Mouse (Mus musculus): Measurements from ENCODE around the gene Fadd. TPM values are rescaled to one million over a fixed set of nuclear protein-coding genes. Genes with fewer than 3 reads are reported as not detected.

Gene Fadd
- polyA plus RNA-seq, 1 experiment: 5.7 TPM

DNA sequence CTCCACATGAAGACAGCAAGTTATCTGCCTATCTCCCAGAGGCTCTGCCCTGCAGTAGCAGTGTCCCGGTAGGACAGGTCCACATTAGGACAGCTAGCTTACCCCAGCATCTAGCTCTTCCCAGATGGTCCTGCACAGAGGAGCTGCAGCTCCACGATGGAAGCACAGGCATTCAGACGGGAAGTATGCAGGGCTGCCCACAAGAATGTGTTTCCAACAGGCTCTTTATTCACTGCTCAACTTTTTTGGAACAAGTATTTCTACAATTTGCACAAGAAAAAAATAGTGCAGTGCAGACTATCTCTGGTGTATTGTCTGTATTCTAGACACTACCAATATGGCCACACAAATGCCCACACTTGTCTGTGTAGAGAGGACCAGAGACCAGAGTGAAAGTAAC, 47.5 kb downstream of the Fadd start:
- Histone ChIP-seq H3K36me3 (ENCODE audit: control insufficient read depth, insufficient read depth) (no peaks in the 10 kb centered on the region), H3K79me2 (ENCODE audit: control insufficient read depth, insufficient read depth) (peaks cover 60% of the 10 kb centered on the region), H3K4me2 (ENCODE audit: low read depth) (no peak overlapping the region), H3ac (ENCODE audit: control insufficient read depth, insufficient read length) (no peak overlapping the region), H3K4me3 (no peak overlapping the region), H3K27me3 (ENCODE audit: control insufficient read depth, insufficient read depth, insufficient read length) (no peaks in the 10 kb centered on the region)
- no peak for TF ChIP-seq MAX (IDR thresholded peaks at IDR 0.05; ENCODE audit: low read depth)
- TF ChIP-seq CEBPB (IDR thresholded peaks at IDR 0.05; ENCODE audit: insufficient read depth, poor library complexity, severe bottlenecking): no peak
- no peak for TF ChIP-seq MYOD1 (IDR thresholded peaks at IDR 0.05; ENCODE audit: control insufficient read depth in 1 of 3, insufficient read length in 2 of 3, low read depth in 2 of 3)
- TF ChIP-seq POLR2A (IDR thresholded peaks at IDR 0.05; ENCODE audit: insufficient read length, low read depth): no peak
- TF ChIP-seq TCF12 (IDR thresholded peaks at IDR 0.05; ENCODE audit: insufficient read depth, poor library complexity, severe bottlenecking): no peak
- no peak for TF ChIP-seq MYOG (IDR thresholded peaks at IDR 0.05; ENCODE audit: control insufficient read depth in 1 of 3, insufficient read depth in 1 of 3, insufficient read length in 2 of 3, low read depth in 2 of 3)
- no peak for TF ChIP-seq E2F4 (IDR thresholded peaks at IDR 0.05; ENCODE audit: insufficient read depth)
- no peak for TF ChIP-seq USF1 (IDR thresholded peaks at IDR 0.05; ENCODE audit: low read depth)
- no peak for TF ChIP-seq POLR2AphosphoS2 (IDR thresholded peaks at IDR 0.05; ENCODE audit: insufficient read length, low read depth)
- TF ChIP-seq SRF (IDR thresholded peaks at IDR 0.05; ENCODE audit: control insufficient read depth, insufficient read length, low read depth): no peak
- no peak for TF ChIP-seq REST (IDR thresholded peaks at IDR 0.05; ENCODE audit: insufficient read depth, insufficient read length)
- no peak for TF ChIP-seq TCF3 (IDR thresholded peaks at IDR 0.05; ENCODE audit: insufficient read length, low read depth)

DNA sequence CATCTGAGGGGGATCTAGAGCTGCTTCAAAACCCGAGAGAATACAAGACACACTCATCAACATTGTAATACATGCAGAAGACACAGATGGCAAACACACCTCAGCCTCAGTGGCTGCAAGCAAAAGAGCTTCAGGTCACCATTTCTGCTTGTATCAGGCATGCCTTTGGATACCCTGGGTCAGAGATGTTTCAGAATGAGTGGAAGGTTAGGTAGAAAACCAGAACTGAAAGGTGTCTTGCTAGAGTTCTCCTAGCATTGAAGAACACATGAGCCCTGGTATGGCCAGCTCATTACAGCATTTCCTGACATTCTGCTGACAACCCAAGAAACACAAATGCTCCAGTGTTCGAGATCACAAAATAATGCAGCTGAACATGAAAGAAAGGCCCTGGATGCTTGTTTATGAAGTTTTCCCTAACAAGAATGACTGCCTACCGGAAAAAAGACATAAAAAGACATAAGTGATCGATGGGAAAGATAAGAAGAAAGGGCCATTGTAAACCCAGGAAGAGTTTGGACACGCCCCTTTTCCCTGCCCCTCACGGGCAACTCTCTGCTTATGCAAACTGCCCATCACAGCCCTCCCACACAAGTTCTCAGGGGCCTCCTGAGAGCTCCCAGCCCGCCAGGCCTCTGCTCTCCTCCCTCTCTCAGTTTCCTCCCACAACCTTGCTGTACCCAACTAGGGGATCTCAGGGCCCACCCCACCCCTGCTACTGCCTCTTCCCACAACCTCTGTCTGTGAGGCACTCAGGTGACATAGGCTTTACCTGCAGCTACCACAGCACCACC, 50.5 kb downstream of the Fadd start:
- no peak overlapping the region for H3K4me3 ChIP-seq
- H3K36me3 ChIP-seq (ENCODE audit: control insufficient read depth, insufficient read depth): no peaks in the 10 kb centered on the region
- no peaks in the 10 kb centered on the region for H3K27me3 ChIP-seq (ENCODE audit: control insufficient read depth, insufficient read depth, insufficient read length)
- H3K79me2 ChIP-seq (ENCODE audit: control insufficient read depth, insufficient read depth): peaks cover 49% of the 10 kb centered on the region
- no peak overlapping the region for H3K4me2 ChIP-seq (ENCODE audit: low read depth)
- no peak overlapping the region for H3ac ChIP-seq (ENCODE audit: control insufficient read depth, insufficient read length)
- TF ChIP-seq POLR2AphosphoS2 (IDR thresholded peaks at IDR 0.05; ENCODE audit: insufficient read length, low read depth): no peak
- no peak for TF ChIP-seq E2F4 (IDR thresholded peaks at IDR 0.05; ENCODE audit: insufficient read depth)
- TF ChIP-seq CEBPB (IDR thresholded peaks at IDR 0.05; ENCODE audit: insufficient read depth, poor library complexity, severe bottlenecking): no peak
- TF ChIP-seq REST (IDR thresholded peaks at IDR 0.05; ENCODE audit: insufficient read depth, insufficient read length): no peak
- no peak for TF ChIP-seq MYOG (IDR thresholded peaks at IDR 0.05; ENCODE audit: control insufficient read depth in 1 of 3, insufficient read depth in 1 of 3, insufficient read length in 2 of 3, low read depth in 2 of 3)
- TF ChIP-seq TCF12 (IDR thresholded peaks at IDR 0.05; ENCODE audit: insufficient read depth, poor library complexity, severe bottlenecking): no peak
- no peak for TF ChIP-seq SRF (IDR thresholded peaks at IDR 0.05; ENCODE audit: control insufficient read depth, insufficient read length, low read depth)
- TF ChIP-seq USF1 (IDR thresholded peaks at IDR 0.05; ENCODE audit: low read depth): no peak
- no peak for TF ChIP-seq MYOD1 (IDR thresholded peaks at IDR 0.05; ENCODE audit: control insufficient read depth in 1 of 3, insufficient read length in 2 of 3, low read depth in 2 of 3)

DNA sequence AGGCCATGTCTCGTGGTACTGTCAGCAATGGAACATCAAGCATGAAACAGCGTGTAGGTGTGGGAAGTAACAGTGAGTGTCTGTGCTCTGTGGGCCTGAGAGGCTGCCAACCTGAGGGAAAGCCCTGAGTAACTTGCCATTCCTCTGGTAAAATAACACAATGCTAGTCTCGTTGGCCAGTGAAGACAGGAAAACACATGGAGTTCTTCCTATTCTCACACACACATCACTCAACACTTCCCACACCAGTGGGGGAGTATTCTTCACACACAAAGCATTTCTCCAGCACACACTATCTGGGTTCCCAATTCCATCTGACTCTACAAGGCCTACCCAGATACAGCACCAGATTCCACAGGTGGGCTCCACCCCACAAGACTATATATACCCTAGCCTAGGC, 52.4 kb downstream of the Fadd start:
- no peak for TF ChIP-seq POLR2AphosphoS2 (IDR thresholded peaks at IDR 0.05; ENCODE audit: insufficient read length, low read depth)
- no peak for TF ChIP-seq SRF (IDR thresholded peaks at IDR 0.05; ENCODE audit: control insufficient read depth, insufficient read length, low read depth)
- no peak for TF ChIP-seq POLR2A (IDR thresholded peaks at IDR 0.05; ENCODE audit: insufficient read length, low read depth)

DNA sequence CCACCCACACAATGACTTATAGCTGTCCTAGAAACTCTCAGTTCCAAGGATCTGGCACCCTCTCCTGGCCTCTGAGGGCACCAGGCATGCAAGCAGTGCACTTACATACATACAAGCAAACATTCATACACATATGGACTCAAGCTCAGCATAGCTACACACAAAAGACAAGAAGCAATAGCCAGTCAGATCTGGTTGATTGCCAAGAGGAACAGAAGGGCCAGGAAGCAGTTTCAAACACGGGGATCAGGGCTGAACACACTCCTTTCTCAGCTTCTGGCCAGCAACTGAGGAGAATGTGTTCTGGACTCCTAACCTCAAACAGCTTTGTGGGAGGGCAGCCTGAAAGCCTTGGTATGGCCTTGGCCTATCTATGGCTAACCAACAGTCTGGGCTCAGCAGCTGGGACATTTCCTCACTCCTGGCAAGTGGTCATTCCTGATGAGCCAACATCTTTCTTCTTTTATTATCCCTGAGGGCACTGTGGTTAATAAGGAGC, 54.5 kb downstream of the Fadd start:
- no peaks in the 10 kb centered on the region for H3K27me3 ChIP-seq (ENCODE audit: control insufficient read depth, insufficient read depth, insufficient read length)
- H3K4me2 ChIP-seq (ENCODE audit: low read depth): peak overlapping the region; percentile 62
- peak; percentile 79 for TF ChIP-seq CEBPB (IDR thresholded peaks at IDR 0.05; ENCODE audit: insufficient read depth, poor library complexity, severe bottlenecking)
- peak; percentile 38 for TF ChIP-seq TCF3 (IDR thresholded peaks at IDR 0.05; ENCODE audit: insufficient read length, low read depth)
- no peak for TF ChIP-seq USF1 (IDR thresholded peaks at IDR 0.05; ENCODE audit: low read depth)
- TF ChIP-seq E2F4 (IDR thresholded peaks at IDR 0.05; ENCODE audit: insufficient read depth): no peak
- TF ChIP-seq MYOG (IDR thresholded peaks at IDR 0.05; ENCODE audit: control insufficient read depth in 1 of 3, insufficient read depth in 1 of 3, insufficient read length in 2 of 3, low read depth in 2 of 3): peak; percentile 49 to 96 (median 94)
- no peak for TF ChIP-seq POLR2A (IDR thresholded peaks at IDR 0.05; ENCODE audit: insufficient read length, low read depth)
- TF ChIP-seq POLR2AphosphoS2 (IDR thresholded peaks at IDR 0.05; ENCODE audit: insufficient read length, low read depth): no peak
- no peak for TF ChIP-seq MAX (IDR thresholded peaks at IDR 0.05; ENCODE audit: low read depth)
- no peak for TF ChIP-seq REST (IDR thresholded peaks at IDR 0.05; ENCODE audit: insufficient read depth, insufficient read length)
- peak; percentile 82 for TF ChIP-seq TCF12 (IDR thresholded peaks at IDR 0.05; ENCODE audit: insufficient read depth, poor library complexity, severe bottlenecking)
- peak; percentile 76 to 90 (median 84) for TF ChIP-seq MYOD1 (IDR thresholded peaks at IDR 0.05; ENCODE audit: control insufficient read depth in 1 of 3, insufficient read length in 2 of 3, low read depth in 2 of 3)
- no peak for TF ChIP-seq SRF (IDR thresholded peaks at IDR 0.05; ENCODE audit: control insufficient read depth, insufficient read length, low read depth)
- no peak overlapping the region for H3K4me3 ChIP-seq
- H3K79me2 ChIP-seq (ENCODE audit: control insufficient read depth, insufficient read depth): peaks cover 40% of the 10 kb centered on the region
- no peaks in the 10 kb centered on the region for H3K36me3 ChIP-seq (ENCODE audit: control insufficient read depth, insufficient read depth)
- no peak overlapping the region for H3ac ChIP-seq (ENCODE audit: control insufficient read depth, insufficient read length)

More for the DNA sequence above, 52.4 kb downstream of the Fadd start:
- H3K27me3 ChIP-seq (ENCODE audit: control insufficient read depth, insufficient read depth, insufficient read length): no peaks in the 10 kb centered on the region
- H3K79me2 ChIP-seq (ENCODE audit: control insufficient read depth, insufficient read depth): peaks cover 39% of the 10 kb centered on the region
- H3K36me3 ChIP-seq (ENCODE audit: control insufficient read depth, insufficient read depth): no peaks in the 10 kb centered on the region
- no peak overlapping the region for H3ac ChIP-seq (ENCODE audit: control insufficient read depth, insufficient read length)
- H3K4me2 ChIP-seq (ENCODE audit: low read depth): no peak overlapping the region
- no peak overlapping the region for H3K4me3 ChIP-seq

Other genes with a start within 250 kb of the Fadd start
- gene Cttn, start 111.5 kb downstream of the Fadd start, polyA plus RNA-seq (2012; fragmentation: generic; extraction: Trizol): 120 TPM
- gene Ppfia1, start 28.7 kb downstream of the Fadd start, polyA plus RNA-seq (2012; fragmentation: generic; extraction: Trizol): 17.8 TPM
- 2.2 TPM for gene Ano1, start 169.5 kb upstream of the Fadd start, polyA plus RNA-seq (2012; fragmentation: generic; extraction: Trizol)